Mouse (Mus musculus) liver, embryonic 15.5 days (tissue): ENCODE data around the gene Lmx1b. TPM values are rescaled to one million over a fixed set of nuclear protein-coding genes. Genes with fewer than 3 reads are reported as not detected.

Source experiments
- ATAC-seq: fragments of 200-750 bp; cut with Nextera tagmentation; 2 replicates; pipeline ENCODE4 v1.8.0; 2017; ENCODE audit warnings: moderate number of reproducible peaks, mild to moderate bottlenecking, moderate library complexity; ENCODE audit not compliant: insufficient read depth
- H3K27ac ChIP-seq: fragments of 300-500 bp; sonication (generic); replicated peaks from 2 replicates; pipeline ENCODE4 v1.5.1; 2015; ENCODE audit warnings: mild to moderate bottlenecking, inconsistent platforms
- H3K27me3 ChIP-seq: fragments of 300-500 bp; sonication (generic); 2 replicates; pipeline ENCODE4 v1.6.1; 2015; ENCODE audit warnings: mild to moderate bottlenecking, inconsistent platforms
- H3K36me3 ChIP-seq: fragments of 300-500 bp; sonication (generic); replicated peaks from 2 replicates; pipeline ENCODE4 v1.6.1; 2015; ENCODE audit warnings: moderate library complexity, mild to moderate bottlenecking, inconsistent platforms
- H3K4me1 ChIP-seq: fragments of 300-500 bp; sonication (generic); replicated peaks from 2 replicates; pipeline ENCODE4 v1.6.1; 2015; ENCODE audit warnings: inconsistent platforms
- H3K4me2 ChIP-seq: fragments of 300-500 bp; sonication (generic); 2 replicates; pipeline ENCODE4 v1.6.1; 2015; ENCODE audit warnings: moderate library complexity, mild to moderate bottlenecking, inconsistent platforms
- H3K4me3 ChIP-seq: fragments of 300-500 bp; sonication (generic); replicated peaks from 2 replicates; pipeline ENCODE4 v1.5.1; 2015; ENCODE audit warnings: mild to moderate bottlenecking, inconsistent platforms
- H3K9ac ChIP-seq: fragments of 300-500 bp; sonication (generic); 2 replicates; pipeline ENCODE4 v1.6.1; 2015; ENCODE audit warnings: moderate library complexity, mild to moderate bottlenecking, inconsistent platforms
- H3K9me3 ChIP-seq: fragments of 300-500 bp; sonication (generic); replicated peaks from 2 replicates; pipeline ENCODE4 v1.6.1; 2016; ENCODE audit warnings: inconsistent platforms
- whole genome bisulfite sequencing: fragments of 180-500 bp; shearing (Covaris S2); methylation state at CpG from one replicate; pipeline ENCODE4 v1.1.7; 2015; ENCODE audit warnings: mixed read lengths; ENCODE audit not compliant: insufficient replicate concordance; 5-methylcytosine and 5-hydroxymethylcytosine counted together
- polyA plus RNA-seq: library from polyadenylated mRNA; unstranded; fragments of >200 nt; fragmentation: Nextera tagmentation; extraction: Ambion mirVana; gene quantifications from 2 replicates; pipeline ENCODE4 v1.2.1, GENCODE M21; 2015

Lmx1b gene
- polyA plus RNA-seq, 1 experiment from 2014 or later = not detected

DNA sequence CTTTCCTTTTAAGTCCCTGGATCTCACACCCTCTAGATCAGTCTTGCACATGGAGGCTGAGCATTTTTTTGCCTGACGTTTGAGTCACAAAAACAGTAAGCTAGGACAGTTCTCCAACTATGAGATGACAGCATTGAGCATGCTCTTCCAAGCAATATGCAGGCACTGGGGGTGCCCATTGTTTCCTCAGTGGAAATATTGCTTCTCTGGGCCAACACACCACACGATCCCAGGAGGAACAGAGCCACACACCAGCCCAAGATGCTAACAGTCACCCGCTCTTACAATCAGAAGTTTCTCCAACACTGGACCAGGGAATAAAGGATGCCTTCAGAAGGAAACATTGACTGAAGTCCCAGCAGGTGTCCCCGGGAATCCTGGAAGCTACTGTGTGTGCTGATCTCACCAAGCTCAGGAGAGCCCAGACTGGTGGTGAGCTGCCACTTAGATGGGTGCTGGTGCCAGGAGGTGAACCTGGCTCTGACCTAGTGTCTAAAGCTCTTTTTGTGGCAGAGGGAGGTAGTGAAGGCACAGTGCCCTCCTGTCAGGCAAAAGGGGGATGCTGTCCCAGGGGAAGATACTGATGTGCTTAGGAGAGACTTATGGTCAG is 5.7 kb downstream of the Lmx1b start:
- Histone ChIP-seq H3K9ac (no peak overlapping the region), H3K9me3 (no peaks in the 10 kb centered on the region), H3K27ac (no peak overlapping the region), H3K36me3 (no peaks in the 10 kb centered on the region), H3K4me2 (no peak overlapping the region), H3K4me1 (0 out of 2 replicates have a peak, but pooled peaks cover 2% of the 10 kb centered on the region), H3K4me3 (no peak overlapping the region), H3K27me3 (peaks cover 100% of the 10 kb centered on the region)
- 9% methylated on average over 4 of the region's 4 CpGs for WGBS
- ATAC-seq = no peak

DNA sequence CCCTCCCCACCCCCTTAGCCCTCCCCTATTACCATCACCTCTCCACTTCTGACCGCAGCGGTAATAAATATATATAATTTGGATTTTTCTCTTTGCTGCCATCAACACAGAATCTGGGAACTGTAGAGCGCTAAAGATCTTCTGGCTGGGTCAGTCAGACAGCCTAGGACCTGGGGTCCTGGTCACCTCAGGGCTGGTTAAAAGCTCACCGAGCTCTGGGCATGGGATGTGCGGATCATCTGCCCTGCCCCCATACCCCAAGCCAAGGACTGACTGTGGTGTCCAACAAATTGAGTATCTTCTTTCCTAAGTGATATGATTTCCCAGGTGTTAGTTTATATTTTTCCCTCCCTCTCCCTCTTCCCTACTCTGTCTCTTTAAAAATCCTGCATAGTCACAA is 6.4 kb downstream of the Lmx1b start:
- Histone ChIP-seq H3K27me3 (peaks cover 100% of the 10 kb centered on the region), H3K9ac (no peak overlapping the region), H3K36me3 (no peaks in the 10 kb centered on the region), H3K4me1 (0 out of 2 replicates have a peak, but pooled peaks cover 2% of the 10 kb centered on the region), H3K4me2 (no peak overlapping the region), H3K27ac (no peak overlapping the region), H3K4me3 (no peak overlapping the region), H3K9me3 (no peaks in the 10 kb centered on the region)
- ATAC-seq = no peak
- 7% methylated on average over 5 of the region's 5 CpGs for WGBS

DNA sequence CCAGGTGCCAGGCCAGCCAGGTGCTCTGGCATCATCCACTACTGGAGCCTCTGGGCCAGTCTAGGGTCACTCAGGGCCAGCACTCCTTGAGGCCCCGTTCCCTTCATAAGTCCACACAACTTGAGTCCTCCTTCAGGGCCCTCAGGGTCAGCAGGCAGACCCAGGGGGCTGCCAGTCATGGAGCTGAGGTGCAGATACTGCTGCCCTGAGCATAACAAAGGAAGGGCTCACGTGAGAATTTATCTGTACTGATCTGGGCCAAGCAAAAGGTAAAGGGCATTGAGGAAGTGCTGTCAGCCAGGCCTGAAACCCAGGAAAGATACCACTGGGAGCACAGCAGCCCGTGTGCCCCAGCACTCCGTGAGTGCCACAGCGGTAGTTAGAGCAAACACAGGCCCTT is 7.1 kb downstream of the Lmx1b start:
- no peak for ATAC-seq
- Histone ChIP-seq H3K4me3 (no peak overlapping the region), H3K4me1 (0 out of 2 replicates have a peak, but pooled peaks cover 2% of the 10 kb centered on the region), H3K27ac (no peak overlapping the region), H3K9me3 (no peaks in the 10 kb centered on the region), H3K4me2 (no peak overlapping the region), H3K27me3 (peaks cover 100% of the 10 kb centered on the region), H3K9ac (no peak overlapping the region), H3K36me3 (no peaks in the 10 kb centered on the region)
- 4% methylated on average over 5 of the region's 5 CpGs for WGBS

DNA sequence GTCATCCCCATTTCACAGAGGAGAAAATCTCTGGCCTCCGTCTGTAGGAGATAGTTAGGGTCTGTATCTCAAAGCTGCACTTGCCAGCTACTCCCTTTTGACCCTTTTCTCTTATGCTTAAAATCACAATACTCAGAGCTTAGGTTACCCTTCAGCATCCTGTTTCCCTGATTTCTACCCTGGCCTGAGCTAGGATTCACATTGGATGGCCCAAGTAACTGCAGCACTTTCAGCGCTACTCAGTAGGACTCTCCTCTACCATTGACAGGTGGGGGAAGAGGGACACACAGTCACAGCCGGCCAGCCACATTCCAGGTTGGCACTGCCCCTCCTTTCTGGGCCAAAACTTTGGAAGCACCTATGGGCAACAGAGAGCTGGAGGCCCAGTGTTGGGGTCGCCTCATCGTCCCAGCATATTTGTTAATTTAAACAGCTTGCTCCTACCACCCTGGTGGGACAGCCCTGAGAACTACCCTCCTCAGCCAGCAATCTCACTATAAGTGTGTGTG is 7.7 kb downstream of the Lmx1b start:
- 8% methylated on average over 5 of the region's 5 CpGs for WGBS
- ATAC-seq = no peak

DNA sequence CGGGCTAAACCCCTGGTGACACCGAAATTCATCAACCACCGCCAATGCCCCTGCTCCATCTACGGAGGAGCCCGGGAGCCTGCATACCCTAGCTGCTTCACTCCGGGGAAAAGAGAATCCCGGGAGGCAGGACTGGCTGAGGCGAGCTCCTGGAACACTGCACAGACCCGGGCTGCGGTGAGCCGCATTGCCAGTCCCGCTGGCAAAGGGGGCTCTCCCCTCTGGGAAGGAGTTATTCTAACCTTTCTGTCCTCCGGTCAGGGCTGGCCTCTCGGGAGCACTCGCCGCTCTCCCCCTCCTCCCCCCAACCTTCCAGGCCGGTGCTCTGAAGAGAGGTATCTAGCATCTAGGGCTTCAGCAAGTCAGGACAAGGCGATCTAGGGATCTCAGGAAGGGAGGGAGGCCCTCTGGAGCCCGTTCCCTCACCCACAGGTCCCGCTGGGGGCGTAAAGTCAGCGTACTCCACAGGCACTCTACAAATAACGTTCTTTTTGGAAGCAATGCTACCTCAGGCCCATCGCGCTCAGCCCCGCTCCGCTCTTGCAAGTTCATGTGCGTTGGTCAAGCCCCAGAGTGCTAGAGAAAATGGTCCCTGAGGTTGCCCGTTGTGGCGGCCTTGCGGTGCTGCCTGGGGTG is 8.5 kb downstream of the Lmx1b start:
- Histone ChIP-seq H3K9ac (no peak overlapping the region), H3K4me1 (0 out of 2 replicates have a peak, but pooled peaks cover 2% of the 10 kb centered on the region), H3K27me3 (peaks cover 100% of the 10 kb centered on the region), H3K9me3 (no peaks in the 10 kb centered on the region), H3K27ac (no peak overlapping the region), H3K4me2 (no peak overlapping the region), H3K36me3 (no peaks in the 10 kb centered on the region), H3K4me3 (no peak overlapping the region)
- no peak for ATAC-seq
- WGBS = 1% methylated on average over 30 of the region's 31 CpGs

More for the DNA sequence above, 7.7 kb downstream of the Lmx1b start:
- Histone ChIP-seq H3K9me3 (no peaks in the 10 kb centered on the region), H3K9ac (no peak overlapping the region), H3K4me3 (no peak overlapping the region), H3K4me2 (no peak overlapping the region), H3K27me3 (peaks cover 100% of the 10 kb centered on the region), H3K4me1 (0 out of 2 replicates have a peak, but pooled peaks cover 2% of the 10 kb centered on the region), H3K27ac (no peak overlapping the region), H3K36me3 (no peaks in the 10 kb centered on the region)

DNA sequence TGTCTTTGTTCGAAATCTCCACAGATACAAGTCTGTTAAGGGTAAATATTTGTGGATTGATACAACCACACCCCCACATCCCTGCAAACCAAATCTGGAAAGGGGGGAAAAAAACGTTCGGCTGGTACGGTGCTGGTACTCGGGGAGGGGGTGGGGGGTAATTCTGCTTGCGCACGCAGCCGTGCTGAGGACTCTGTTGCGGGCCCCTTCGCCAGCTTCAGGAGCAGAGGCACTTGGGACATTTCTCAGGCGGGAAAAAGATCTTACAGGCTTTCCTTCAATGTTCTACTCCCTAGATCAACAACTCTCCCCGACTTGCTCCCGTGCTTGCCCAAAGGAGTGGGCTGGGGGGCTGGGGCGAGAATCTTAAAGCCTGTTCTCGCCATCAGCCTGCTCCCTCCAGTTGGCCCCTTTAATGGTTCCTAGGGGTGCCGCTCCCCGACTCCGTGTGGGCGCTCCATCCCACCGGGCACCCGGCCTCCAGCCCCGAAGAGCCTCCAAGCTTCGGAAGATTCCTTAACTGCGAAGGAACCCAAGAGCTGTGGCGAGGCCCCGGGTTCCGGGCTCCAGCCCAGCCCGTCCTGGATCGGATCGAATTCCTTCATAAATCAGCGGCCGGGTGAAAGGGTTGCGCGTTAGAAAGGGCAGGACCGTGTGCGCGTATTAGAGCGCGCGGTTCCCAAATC is 9.1 kb downstream of the Lmx1b start:
- 1% methylated on average over 40 of the region's 40 CpGs for WGBS
- H3K27me3 ChIP-seq = peaks cover 100% of the 10 kb centered on the region
- no peaks in the 10 kb centered on the region for H3K4me1 ChIP-seq
- ATAC-seq = no peak
- H3K9ac ChIP-seq = no peak overlapping the region
- no peak overlapping the region for H3K4me3 ChIP-seq
- H3K27ac ChIP-seq = no peak overlapping the region
- H3K9me3 ChIP-seq = no peaks in the 10 kb centered on the region
- H3K4me2 ChIP-seq = no peak overlapping the region
- no peaks in the 10 kb centered on the region for H3K36me3 ChIP-seq

DNA sequence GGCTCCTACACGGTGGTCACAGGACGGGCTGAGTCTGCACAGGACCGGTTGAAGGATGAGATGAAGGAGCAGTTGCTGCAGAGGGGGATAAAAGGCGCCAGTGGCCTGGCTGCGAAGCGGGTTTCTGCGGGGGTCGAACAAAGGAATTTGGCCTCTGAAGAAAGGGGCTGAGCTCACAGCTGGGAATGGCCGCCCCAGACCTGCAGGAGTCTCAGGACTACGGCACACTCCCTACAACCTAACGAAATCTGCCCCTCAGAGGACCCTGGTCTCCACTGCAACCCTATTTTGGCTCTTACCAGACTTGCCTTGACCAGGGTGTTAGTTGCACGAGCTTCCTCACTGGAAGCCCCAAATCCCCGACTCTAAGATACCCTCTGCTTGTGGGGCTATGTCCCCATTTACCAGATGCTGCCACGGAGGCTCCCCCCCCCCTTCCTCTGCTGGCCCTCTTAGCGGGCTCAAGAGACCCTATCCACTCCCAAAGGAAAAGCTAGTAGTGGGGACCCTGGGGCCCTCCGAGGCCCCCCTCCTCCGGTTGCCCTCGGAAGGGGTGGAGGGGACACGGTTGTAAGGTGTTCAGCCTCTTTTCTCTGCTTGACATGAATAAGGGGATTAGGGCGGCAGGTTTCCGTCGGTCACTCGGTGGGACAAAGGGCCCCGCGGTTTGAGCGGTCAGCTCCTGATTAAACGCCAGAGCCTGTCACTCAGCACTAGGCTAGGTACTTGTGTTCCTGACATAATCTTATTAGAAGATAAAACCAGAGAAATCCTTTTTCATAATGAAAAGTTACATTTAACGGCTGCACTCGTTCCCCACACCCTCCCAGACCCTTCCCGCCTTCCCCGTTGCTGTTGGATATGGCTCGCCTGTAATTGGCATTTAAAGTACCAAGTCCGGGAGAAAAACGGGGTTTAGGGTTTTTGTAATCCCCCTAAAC is 10.0 kb downstream of the Lmx1b start:
- no peaks in the 10 kb centered on the region for H3K4me1 ChIP-seq
- H3K9me3 ChIP-seq = no peaks in the 10 kb centered on the region
- no peak overlapping the region for H3K4me3 ChIP-seq
- H3K27ac ChIP-seq = no peak overlapping the region
- peaks cover 100% of the 10 kb centered on the region for H3K27me3 ChIP-seq
- no peak for ATAC-seq
- no peak overlapping the region for H3K4me2 ChIP-seq
- 2% methylated on average over 34 of the region's 34 CpGs for WGBS
- no peak overlapping the region for H3K9ac ChIP-seq
- no peaks in the 10 kb centered on the region for H3K36me3 ChIP-seq

DNA sequence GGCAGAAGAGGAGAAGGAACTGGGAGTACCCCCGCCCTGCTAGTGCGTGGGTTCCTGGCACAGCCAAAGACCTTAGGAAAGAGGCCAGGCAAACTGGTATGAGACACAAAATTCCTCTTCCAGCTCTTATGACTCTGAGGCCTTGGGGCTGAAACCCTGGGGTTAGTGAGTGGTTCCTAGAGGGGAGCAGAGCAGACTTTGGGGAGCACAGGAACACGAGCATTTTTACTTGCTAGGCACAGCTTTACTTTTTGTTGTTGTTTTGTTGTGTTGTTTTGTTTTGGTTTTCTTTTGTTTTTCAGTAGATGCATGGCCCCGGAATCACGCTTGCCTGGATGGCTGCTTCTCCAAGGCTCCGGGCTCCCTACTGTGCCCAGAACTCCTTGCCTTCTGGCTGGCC is 10.7 kb downstream of the Lmx1b start:
- 4% methylated on average over 6 of the region's 6 CpGs for WGBS
- H3K4me2 ChIP-seq = no peak overlapping the region
- no peak overlapping the region for H3K27ac ChIP-seq
- no peak overlapping the region for H3K4me3 ChIP-seq
- peaks cover 100% of the 10 kb centered on the region for H3K27me3 ChIP-seq
- no peak overlapping the region for H3K9ac ChIP-seq
- ATAC-seq = no peak
- H3K9me3 ChIP-seq = no peaks in the 10 kb centered on the region
- no peaks in the 10 kb centered on the region for H3K4me1 ChIP-seq
- no peaks in the 10 kb centered on the region for H3K36me3 ChIP-seq

DNA sequence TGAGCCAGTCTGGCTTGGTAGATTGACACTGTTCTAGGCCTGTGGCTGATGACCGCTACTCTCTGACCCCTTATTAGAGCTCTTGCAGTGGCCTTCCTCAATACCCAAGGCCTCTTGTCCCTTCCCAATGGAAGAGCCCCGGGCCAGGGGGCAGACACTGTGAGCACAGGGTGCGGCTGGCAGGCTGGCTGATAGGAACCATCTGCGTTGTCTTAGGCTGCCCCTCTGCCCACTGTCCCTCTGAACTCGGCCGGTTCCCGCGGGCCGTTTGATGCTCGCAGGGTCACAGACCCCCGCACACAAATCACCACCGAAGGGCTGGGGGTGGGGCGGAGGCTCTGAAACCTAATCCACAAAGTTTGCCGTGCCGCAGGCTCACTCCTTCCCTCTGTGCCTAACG is 11.5 kb downstream of the Lmx1b start:
- Histone ChIP-seq H3K9ac (no peak overlapping the region), H3K9me3 (no peaks in the 10 kb centered on the region), H3K36me3 (no peaks in the 10 kb centered on the region), H3K4me2 (no peak overlapping the region), H3K27me3 (peaks cover 100% of the 10 kb centered on the region), H3K27ac (no peak overlapping the region), H3K4me3 (no peak overlapping the region), H3K4me1 (no peaks in the 10 kb centered on the region)
- 4% methylated on average over 16 of the region's 16 CpGs for WGBS
- no peak for ATAC-seq

DNA sequence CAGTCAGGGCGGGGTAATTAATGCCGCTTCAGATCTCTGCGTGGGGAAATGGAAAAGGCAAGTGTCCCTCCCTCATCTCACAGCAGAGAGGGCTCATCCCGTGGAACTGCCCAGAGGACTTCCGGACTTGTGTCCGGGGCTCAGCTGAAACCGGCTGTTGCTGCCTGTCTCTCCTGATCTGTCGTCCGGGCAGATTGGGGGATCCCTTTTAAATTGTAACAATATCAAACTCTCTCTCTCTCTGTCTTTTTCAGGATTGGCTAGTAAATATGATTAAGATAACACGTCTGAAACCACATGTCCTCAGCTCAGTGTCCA is 13.3 kb downstream of the Lmx1b start:
- 18% methylated on average over 10 of the region's 10 CpGs for WGBS
- Histone ChIP-seq H3K4me3 (no peak overlapping the region), H3K4me2 (no peak overlapping the region), H3K27ac (no peak overlapping the region), H3K27me3 (peaks cover 93% of the 10 kb centered on the region), H3K4me1 (no peaks in the 10 kb centered on the region), H3K9me3 (no peaks in the 10 kb centered on the region), H3K36me3 (no peaks in the 10 kb centered on the region), H3K9ac (no peak overlapping the region)
- ATAC-seq = no peak
